Mouse (Mus musculus) liver, postnatal 0 days (tissue): ENCODE results near the gene Cfap45.

Experiments
- CTCF ChIP-seq: sonication (generic); IDR thresholded peaks from 2 replicates; pipeline ENCODE4 v1.5.1; 2016; ENCODE audit warnings: antibody characterized with exemption, low read depth
- EP300 ChIP-seq: IDR thresholded peaks from 2 replicates; pipeline ENCODE4 v1.6.1; 2016; ENCODE audit warnings: antibody characterized with exemption, low read depth, mild to moderate bottlenecking

- no peak for TF ChIP-seq CTCF
- TF ChIP-seq EP300, result no peak
Measured at GRCm38 (mm10) chr1:172567758-172568157, 47.2 kb downstream of the Cfap45 start.
